Mouse (Mus musculus) mesoderm, embryonic 11.5 days (tissue): ENCODE measurements around the gene Dclk2.

Experiments used
- DNase-seq: peaks from one replicate; pipeline ENCODE4 v3.0.0-alpha.2; 2012; ENCODE audit warnings: low read depth, low spot score

The Dclk2 gene

DNA sequence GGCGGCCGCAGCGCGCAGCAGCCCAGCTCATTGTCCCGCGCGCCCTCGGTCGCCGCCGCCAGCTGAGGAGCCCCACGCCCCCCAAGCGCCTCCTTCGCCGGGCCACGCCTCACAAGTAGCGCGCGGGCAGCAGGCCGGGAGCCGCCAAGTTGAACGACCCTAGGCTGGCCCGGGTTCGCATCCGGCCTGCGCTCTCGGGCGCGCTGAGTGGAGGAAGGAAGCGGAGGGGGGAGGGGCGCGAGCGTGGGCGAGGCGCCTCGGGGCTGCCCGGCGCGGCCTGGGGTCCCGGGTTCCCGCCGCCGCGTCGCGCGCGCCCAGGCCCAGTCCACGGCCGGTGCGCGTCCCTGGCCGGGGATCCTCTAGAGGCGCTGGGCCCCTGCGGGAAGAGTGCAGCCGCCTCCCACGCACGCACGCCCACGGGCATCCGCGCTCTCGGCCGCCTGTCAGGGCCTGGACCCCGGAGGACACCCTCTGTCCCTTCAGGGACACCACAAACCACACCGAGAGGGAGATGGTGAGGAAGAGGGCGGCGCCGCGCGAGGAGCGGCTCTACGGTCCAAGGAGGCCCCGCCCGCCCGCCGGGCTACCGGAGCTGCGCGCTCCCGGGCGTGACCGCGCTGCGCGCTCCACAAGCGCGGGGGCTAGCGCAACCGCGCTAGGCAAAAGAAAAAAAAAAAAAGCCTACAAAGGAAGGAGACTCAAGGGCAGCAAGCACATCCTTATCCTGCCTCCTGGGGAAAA, at the start of gene Dclk2:
Gene Dclk2, minus strand, starts transcription at position 510 of the 741 bp plus-strand sequence.
- peak; percentile 88 for DNase-seq

DNA sequence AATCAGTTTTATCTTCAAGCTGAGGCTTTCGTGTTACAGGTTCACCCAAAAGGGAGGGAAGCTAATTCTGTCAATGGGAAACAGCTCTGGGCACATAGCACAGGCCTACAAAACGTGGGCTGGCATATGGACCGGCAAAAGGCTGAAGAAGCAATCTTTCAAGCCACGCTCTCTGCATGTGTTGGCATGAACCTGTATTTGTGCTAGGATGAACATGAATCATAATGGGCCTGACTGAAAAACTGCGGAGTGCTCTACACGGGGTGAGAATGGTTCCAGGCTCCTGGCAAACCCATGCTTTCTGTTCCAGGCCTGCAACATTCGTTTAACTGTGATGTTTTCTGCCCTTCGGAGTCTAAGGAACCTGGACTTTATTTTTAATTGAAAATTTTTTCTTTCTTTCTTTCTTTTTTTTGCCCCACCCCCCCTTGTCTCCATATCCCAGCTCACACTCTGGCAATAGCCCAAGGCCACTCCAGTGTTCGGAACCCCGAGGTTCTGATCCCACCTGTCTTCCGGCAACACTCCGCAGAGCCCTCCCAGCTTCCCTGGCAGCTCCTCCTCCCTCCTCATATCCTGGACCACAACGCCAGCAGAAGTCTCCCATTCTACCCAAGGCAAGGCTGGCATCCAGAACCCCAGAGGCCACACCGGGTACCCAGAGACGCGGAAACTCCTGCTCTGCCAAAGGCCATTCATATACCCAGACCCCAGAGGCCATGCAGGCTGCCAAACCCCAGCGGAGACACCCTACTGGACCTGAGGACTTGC, 42.2 kb upstream of the Dclk2 start:
- no peak for DNase-seq

GRCm38 (mm10) chr3:86961395-86961669, 40.7 kb upstream of the Dclk2 start:
- no peak for DNase-seq

- no peak for DNase-seq
Measured at GRCm38 (mm10) chr3:86960656-86961394, 40.2 kb upstream of the Dclk2 start.

DNA sequence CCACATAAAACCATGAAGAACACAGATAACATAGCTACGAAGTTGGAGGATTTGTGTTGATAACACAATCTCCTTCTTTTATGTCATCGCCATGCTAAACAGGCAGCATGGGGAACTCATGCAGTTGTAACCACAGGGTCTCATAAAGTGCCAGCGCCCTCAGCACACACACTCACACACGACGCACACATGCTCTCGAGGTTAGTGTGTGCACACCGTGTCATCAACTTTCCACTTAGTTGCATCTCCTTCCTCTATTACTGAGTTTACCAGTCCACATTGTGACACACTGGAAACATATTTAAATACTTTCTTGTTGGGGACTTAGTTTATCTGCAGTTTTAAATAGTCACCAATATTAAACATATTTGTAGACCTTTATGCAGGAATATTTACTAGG, 38.4 kb upstream of the Dclk2 start:
- no peak for DNase-seq

GRCm38 (mm10) chr3:86955376-86955775, 34.7 kb upstream of the Dclk2 start:
- peak; percentile 14 for DNase-seq

DNA sequence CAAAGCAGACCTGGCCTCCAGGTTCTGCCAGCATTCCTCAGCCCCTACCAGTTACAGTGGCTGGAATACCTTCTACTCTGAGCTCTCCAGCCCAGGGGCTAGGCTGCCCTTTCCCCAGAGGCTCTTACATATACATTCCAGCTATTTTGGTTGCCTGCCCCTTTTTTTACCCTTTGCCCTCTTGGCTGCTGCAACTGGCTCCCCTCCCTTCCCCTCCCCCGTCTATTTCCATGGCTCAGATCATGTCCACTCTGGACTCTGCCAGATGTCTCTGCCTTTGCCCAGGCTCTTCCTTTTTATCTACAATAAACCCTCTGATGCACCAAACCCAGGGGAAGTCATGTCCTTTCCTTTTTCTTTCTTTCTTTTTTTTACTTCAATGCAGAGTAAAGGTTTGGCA, 33.9 kb upstream of the Dclk2 start:
- peak; percentile 50 for DNase-seq

DNA sequence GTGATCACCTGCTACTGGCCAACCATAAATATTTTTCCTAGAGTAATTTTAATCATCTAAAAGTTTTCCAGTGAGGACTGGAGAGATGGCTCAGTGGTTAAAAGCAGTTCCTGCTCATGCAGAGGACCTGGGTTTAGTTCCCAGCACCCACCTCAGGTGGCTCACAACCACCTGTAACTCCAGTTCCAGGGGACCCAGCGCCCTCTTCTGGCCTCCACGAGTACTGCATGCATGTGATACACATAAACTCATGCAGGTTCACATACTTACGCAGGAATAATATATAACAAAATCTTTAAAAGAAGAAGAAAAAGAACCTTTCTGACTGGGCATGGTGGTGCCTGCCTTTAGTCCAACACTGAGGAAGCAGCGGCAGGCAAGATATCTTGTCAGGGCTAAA, 33.2 kb upstream of the Dclk2 start:
- DNase-seq, result no peak

GRCm38 (mm10) chr3:86950652-86951051, 30.0 kb upstream of the Dclk2 start:
- no peak for DNase-seq

GRCm38 (mm10) chr3:86936254-86936836, 15.7 kb upstream of the Dclk2 start:
- DNase-seq, result no peak

GRCm38 (mm10) chr3:86933446-86933845, 12.8 kb upstream of the Dclk2 start:
- DNase-seq, result no peak

DNA sequence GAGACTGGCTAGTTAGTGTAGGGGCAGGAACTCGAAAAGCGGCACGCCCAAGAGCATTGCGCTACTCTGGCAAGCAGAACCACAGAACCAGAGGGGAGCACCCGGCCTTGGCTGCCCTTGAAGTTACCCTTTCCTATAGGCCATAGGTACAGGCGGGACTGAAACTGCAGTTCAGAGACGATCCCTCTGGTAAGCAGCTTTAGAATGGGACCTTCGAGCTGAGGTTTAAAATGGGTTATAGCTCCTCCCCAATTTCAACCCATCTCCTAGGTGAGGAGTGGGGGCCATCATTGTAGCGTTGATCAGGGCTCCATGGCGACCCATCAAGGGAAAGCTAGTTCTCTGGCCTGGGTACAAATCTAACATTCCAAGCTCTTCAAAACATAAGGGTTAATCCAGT, 3.0 kb upstream of the Dclk2 start:
- DNase-seq, result no peak

DNA sequence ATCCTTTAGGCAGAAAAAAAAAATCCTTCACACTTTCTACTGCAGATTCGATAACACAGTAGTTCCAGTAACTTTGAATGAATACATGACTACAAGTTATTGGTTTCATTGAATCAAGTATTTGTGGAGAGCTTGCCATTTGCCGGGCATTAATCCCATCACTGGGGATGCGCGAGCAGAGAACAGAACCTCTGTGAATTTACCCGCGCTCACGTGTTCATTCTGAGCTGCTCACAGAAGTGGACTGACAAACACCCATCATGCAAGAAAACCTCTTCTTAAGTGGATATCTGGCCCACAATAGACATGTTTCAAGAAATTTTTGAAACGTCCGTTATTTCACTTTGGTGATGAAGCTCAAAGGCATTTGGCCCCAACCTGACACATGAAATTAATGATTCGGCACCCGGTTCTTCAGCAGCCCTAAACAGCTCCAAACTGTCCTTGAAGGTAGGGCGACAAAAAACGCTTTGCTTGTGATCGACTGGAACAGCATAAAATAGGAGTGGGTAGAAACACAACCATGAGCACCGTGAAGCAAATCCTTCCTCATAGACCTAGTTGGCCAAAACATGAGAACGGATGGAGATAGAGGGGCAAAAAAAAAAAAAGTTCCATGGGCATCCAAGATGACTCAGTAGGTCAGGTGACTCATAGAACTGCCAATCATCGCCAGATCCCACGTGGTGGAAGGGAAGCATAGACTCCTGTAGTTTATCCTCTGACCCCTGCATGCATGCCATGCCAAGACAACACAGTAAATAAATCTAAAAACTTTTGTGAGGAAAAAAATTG, 726 bp upstream of the Dclk2 start:
- DNase-seq, result no peak

DNA sequence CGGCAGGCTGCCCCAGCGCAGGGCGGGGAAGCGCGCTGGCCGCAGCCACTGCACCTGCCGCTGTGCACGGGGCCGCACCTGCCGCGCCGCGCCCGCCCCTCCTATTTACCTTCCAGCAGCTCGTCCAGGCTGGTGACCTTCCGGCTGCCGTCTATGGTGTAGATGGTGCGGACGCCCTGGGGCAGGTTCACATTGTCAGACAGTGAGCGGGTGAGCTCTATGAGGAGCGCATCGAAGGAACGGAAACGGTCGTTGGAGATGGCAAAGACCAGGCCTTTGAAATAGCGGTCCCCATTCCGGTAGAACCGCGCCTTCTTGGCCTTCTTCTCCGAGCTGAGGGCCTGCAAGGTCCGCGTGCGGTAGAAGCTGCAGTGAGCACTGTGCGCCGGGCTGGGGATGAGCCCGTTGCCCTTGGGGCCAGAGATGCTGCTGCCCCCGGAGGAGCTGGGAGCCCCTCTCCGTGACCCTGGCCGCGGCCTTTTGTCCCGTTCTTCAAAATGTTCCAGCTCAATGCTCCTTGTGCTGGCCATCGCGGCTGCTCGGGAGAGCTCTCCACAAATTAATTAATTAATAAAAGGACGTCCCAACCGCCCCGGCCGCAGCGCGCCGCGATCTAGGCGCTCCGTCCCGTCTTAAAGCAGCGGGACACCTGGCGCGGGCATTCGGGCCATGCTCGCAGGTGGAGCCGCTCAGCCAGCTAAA, 860 bp downstream of the Dclk2 start:
- peak; percentile 30 for DNase-seq

- DNase-seq, result no peak
Measured at GRCm38 (mm10) chr3:86917048-86917447, 3.6 kb downstream of the Dclk2 start.

- no peak for DNase-seq
Measured at GRCm38 (mm10) chr3:86916626-86917025, 4.0 kb downstream of the Dclk2 start.

DNA sequence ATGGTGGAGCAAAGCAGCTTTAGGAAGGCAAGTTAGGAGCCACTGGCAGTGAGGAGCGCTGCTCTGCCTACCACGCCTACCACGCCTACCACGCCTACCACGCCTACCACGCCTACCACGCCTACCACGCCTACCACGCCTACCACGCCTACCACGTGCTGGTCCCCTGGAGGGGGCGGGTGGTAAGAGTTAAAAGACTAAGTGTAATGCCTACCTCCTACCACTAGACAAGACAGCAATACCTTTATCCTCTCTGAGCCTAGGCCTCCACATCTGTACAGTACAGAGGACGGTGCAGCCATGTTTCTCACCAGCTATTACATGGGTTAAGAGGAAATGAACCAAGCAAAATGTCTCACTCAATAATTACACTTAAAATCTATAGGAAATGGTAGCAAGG, 5.4 kb downstream of the Dclk2 start:
- DNase-seq, result no peak

- no peak for DNase-seq
Measured at GRCm38 (mm10) chr3:86914316-86914715, 6.3 kb downstream of the Dclk2 start.

- DNase-seq, result no peak
Measured at GRCm38 (mm10) chr3:86898366-86898765, 22.3 kb downstream of the Dclk2 start.

DNA sequence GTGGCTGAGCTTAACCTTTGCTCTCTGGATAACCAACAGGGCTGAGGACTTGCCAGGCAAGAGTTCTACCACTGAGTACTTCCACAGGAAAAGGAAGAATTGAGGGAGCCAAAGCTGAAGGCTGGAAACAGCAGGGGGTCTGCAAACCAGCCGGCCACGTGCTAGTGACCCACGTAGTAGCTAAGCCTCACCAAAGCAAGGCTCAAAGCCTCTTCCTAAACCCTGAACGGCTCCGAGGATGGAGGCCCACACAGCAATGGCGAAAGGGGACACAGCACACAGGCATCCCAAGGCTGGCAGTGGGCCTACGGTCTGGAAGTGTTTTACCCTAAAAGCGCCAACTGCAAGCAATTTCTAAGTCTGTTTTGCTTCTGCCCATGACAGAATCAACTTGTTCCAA, 23.1 kb downstream of the Dclk2 start:
- no peak for DNase-seq

- no peak for DNase-seq
Measured at GRCm38 (mm10) chr3:86897066-86897465, 23.6 kb downstream of the Dclk2 start.
